Mouse (Mus musculus) forebrain, embryonic 10.5 days (tissue): ENCODE results near the gene Lce3f. TPM values are rescaled to one million over a fixed set of nuclear protein-coding genes. Genes with fewer than 3 reads are reported as not detected.

ENCODE experiments used
- DNase-seq: peaks from one replicate; pipeline ENCODE4 v3.0.0-alpha.2; 2017; ENCODE audit warnings: low spot score; ENCODE audit errors: extremely low spot score
- H3K27ac ChIP-seq: fragments of 300-500 bp; sonication (generic); 2 replicates; pipeline ENCODE4 v1.5.1; 2016; ENCODE audit warnings: mild to moderate bottlenecking
- H3K27me3 ChIP-seq: fragments of 300-500 bp; sonication (generic); 2 replicates; pipeline ENCODE4 v1.6.1; 2016; ENCODE audit warnings: mild to moderate bottlenecking; ENCODE audit not compliant: poor library complexity, severe bottlenecking
- H3K36me3 ChIP-seq: fragments of 300-500 bp; sonication (generic); replicated peaks from 2 replicates; pipeline ENCODE4 v1.6.1; 2016; ENCODE audit warnings: mild to moderate bottlenecking, moderate library complexity
- H3K4me1 ChIP-seq: fragments of 300-500 bp; sonication (generic); 2 replicates; pipeline ENCODE4 v1.6.1; 2016
- H3K4me3 ChIP-seq: fragments of 300-500 bp; sonication (generic); 2 replicates; pipeline ENCODE4 v1.5.1; 2016; ENCODE audit warnings: mild to moderate bottlenecking, moderate library complexity
- H3K9me3 ChIP-seq: fragments of 300-500 bp; sonication (generic); 2 replicates; pipeline ENCODE4 v1.6.1; 2016; ENCODE audit warnings: mild to moderate bottlenecking, moderate library complexity
- WGBS: fragments of 180-500 bp; shearing (Covaris S2); methylation state at CpG from one replicate; pipeline ENCODE4 v1.1.7; 2016; 5-methylcytosine and 5-hydroxymethylcytosine counted together
- polyA plus RNA-seq: library from polyadenylated mRNA; unstranded; fragments of >200 nt; fragmentation: Nextera tagmentation; extraction: Ambion mirVana; gene quantifications from 2 replicates; pipeline ENCODE4 v1.2.1, GENCODE M21; 2016

The Lce3f gene
- polyA plus RNA-seq, 1 experiment from 2014 or later, result not detected

DNA sequence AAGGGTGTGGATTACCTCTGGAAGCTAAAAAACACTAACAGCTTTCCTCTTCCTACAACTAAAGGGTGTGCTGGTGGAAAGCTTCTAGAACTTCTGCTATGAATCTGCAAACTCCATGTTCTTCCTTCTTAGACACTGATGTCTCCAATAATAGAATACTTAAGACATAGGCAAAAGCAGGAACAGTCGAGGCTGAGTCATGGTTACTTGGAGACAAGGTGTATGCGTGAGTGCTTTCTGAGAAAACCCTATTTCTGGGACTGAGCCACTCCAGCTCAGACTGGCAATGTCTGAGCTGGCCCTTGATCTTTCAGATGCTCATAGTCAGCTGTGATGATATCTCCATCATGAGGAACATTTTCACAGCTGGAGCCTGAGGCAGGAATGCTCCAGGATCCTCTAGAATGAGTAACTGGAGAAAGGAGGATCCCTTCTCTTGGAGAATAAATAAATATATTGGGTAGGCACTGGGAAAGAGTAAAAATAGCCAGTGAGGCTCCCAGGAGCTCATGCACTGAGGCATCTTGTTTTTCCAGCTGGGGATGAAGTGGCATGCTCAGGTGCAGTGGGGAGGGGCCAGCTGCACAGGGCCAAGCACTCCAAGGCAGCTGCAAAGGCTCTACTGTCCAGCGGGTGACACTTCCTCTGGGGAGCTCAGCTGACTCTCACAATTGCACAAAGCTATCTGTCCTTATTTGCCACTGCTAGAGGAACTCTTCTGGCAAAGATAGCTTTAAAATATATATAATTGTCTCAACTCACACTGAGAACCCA is 31.6 kb downstream of the Lce3f start:
- H3K9me3 ChIP-seq, result no peaks in the 10 kb centered on the region
- no peak overlapping the region for H3K27ac ChIP-seq
- H3K4me1 ChIP-seq, result no peaks in the 10 kb centered on the region
- H3K27me3 ChIP-seq, result no peaks in the 10 kb centered on the region
- 85% methylated on average over 3 of the region's 3 CpGs for WGBS
- no peaks in the 10 kb centered on the region for H3K36me3 ChIP-seq
- H3K4me3 ChIP-seq, result no peak overlapping the region
- no peak for DNase-seq

- Histone ChIP-seq H3K9me3 (no peaks in the 10 kb centered on the region), H3K27me3 (no peaks in the 10 kb centered on the region), H3K4me3 (no peak overlapping the region), H3K27ac (no peak overlapping the region), H3K4me1 (no peaks in the 10 kb centered on the region), H3K36me3 (no peaks in the 10 kb centered on the region)
- 92% methylated on average over 2 of the region's 2 CpGs for WGBS
- no peak for DNase-seq
Observed at GRCm38 (mm10) chr3:93025486-93025885, 33.5 kb downstream of the Lce3f start.

DNA sequence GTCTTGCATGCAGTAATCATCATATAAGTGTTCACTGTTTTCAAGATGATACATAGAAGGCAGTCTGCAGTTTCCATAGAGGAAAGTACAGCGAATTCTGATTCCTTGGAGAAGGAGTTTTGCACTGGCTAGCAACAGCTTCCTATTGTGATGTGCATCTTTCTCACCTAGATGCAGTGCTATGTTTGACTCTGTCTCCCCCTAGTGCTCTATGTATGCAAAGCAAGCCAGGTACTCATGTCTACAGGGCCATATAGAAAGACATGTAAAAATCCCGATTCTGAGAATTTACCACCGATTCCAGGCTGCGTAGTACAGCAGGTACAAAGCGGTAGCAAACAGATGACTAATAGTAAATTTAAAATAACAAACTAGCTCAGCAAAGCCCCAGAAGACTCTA is 39.4 kb downstream of the Lce3f start:
- Histone ChIP-seq H3K36me3 (no peaks in the 10 kb centered on the region), H3K4me3 (no peak overlapping the region), H3K9me3 (no peaks in the 10 kb centered on the region), H3K27me3 (no peaks in the 10 kb centered on the region), H3K4me1 (no peaks in the 10 kb centered on the region), H3K27ac (no peak overlapping the region)
- 60% methylated on average over 5 of the region's 5 CpGs for WGBS
- no peak for DNase-seq

Other genes with a start within 250 kb of the Lce3f start
- not detected in 2 replicates for gene Lce1g, start 239.9 kb upstream of the Lce3f start, polyA plus RNA-seq
- gene Lce1h, start 227.2 kb upstream of the Lce3f start, polyA plus RNA-seq, result not detected in 2 replicates
- not detected in 2 replicates for gene Lce1i, start 213.3 kb upstream of the Lce3f start, polyA plus RNA-seq
- gene Lce1j, start 201.7 kb upstream of the Lce3f start, polyA plus RNA-seq, result not detected in 2 replicates
- gene Lce1k, start 184.3 kb upstream of the Lce3f start, polyA plus RNA-seq, result not detected in 2 replicates
- not detected in 2 replicates for gene Kprp, start 165.0 kb upstream of the Lce3f start, polyA plus RNA-seq
- gene Lce1l, start 140.9 kb upstream of the Lce3f start, polyA plus RNA-seq, result not detected in 2 replicates
- not detected in 2 replicates for gene 2310050C09Rik, start 122.0 kb upstream of the Lce3f start, polyA plus RNA-seq
- gene Lce3a, start 66.0 kb upstream of the Lce3f start, polyA plus RNA-seq, result not detected in 2 replicates
- not detected in 2 replicates for gene Lce3b, start 59.2 kb upstream of the Lce3f start, polyA plus RNA-seq
- not detected in 2 replicates for gene Lce3c, start 47.7 kb upstream of the Lce3f start, polyA plus RNA-seq
- gene Lce3d, start 34.8 kb upstream of the Lce3f start, polyA plus RNA-seq, result not detected in 2 replicates
- gene Lce3e, start 25.2 kb upstream of the Lce3f start, polyA plus RNA-seq, result not detected in 2 replicates
- 0.31 TPM in 1 of 2 replicates, not detected in the other for gene Crct1, start 23.5 kb downstream of the Lce3f start, polyA plus RNA-seq
- not detected in 2 replicates for gene Lce1m, start 26.8 kb downstream of the Lce3f start, polyA plus RNA-seq
- gene Gm4858, start 76.6 kb downstream of the Lce3f start, polyA plus RNA-seq, result not detected in 2 replicates
- gene Crnn, start 152.6 kb downstream of the Lce3f start, polyA plus RNA-seq, result not detected in 2 replicates
- gene Flg2, start 205.1 kb downstream of the Lce3f start, polyA plus RNA-seq, result not detected in 2 replicates